In genomic region chr17:24567034-24567779, GRCm38 (mm10) we compare ENCODE assay signal across 8 mouse cellular contexts. TPM values are rescaled to one million over a fixed set of nuclear protein-coding genes. Genes with fewer than 3 reads are reported as not detected.
A peak's percentile ranks its signal among the peaks of the same experiment; 100 is the strongest.
DNase-seq lines count a peak whose midpoint lies in the region; ATAC-seq and TF ChIP-seq lines count a peak whose summit lies in the region.

No protein-coding gene starts in this region.

- H3K27ac ChIP-seq in kidney, embryonic 14.5 days (ENCODE audit: low read depth, low read length): no peak overlapping the region

- intact Hi-C loops in heart, postnatal 25 days (cut with DNase I): no loop called here

- H3K4me3 ChIP-seq in kidney, embryonic 14.5 days (ENCODE audit: low read length): no peak overlapping the region

- peaks cover 58% of the 10 kb centered on the region for H3K36me3 ChIP-seq in kidney, embryonic 14.5 days (ENCODE audit: control insufficient read depth, insufficient read depth, low read length)

- no peaks in the 10 kb centered on the region for H3K4me1 ChIP-seq in kidney, embryonic 14.5 days (ENCODE audit: control insufficient read depth, insufficient read depth, low read length)

- no peak for TF ChIP-seq POLR2A in brain, embryonic 14.5 days (IDR thresholded peaks at IDR 0.05; ENCODE audit: borderline replicate concordance, extremely low read depth, insufficient read depth, insufficient read length, poor library complexity, severe bottlenecking)

- DNase-seq in kidney, adult 18-20 months: peak; percentile 14
- DNase-seq in brain, embryonic 14.5 days (ENCODE audit: low read depth): peak; percentile 9
- DNase-seq in heart, postnatal 25 days (ENCODE audit: low spot score): peak; percentile 45
- peak; percentile 70 to 78 for DNase-seq in lung, postnatal 4 days
- DNase-seq in thymus, postnatal 14 days: no peak
- DNase-seq in layer of hippocampus, postnatal 10 days (ENCODE audit: low spot score in 2 of 2): no peak

- no peaks in the 10 kb centered on the region for H3K9me3 ChIP-seq in kidney, embryonic 14.5 days (ENCODE audit: control insufficient read depth, low read length)

- no peak; the same call in 1 of the 2 replicates for ATAC-seq in kidney, embryonic 14.5 days (ENCODE audit: low FRiP score, low TSS enrichment)
- no peak for ATAC-seq in frontal cortex, adult (ENCODE audit: low TSS enrichment)

- H3K4me2 ChIP-seq in kidney, embryonic 14.5 days (replicated peaks; ENCODE audit: low read depth, low read length): no peak overlapping the region

- no peak for TF ChIP-seq CTCF in brain, embryonic 14.5 days (IDR thresholded peaks at IDR 0.05; ENCODE audit: borderline replicate concordance, extremely low read depth, insufficient read depth, insufficient read length)

- WGBS in kidney, embryonic 14.5 days: 71% methylated on average over 8 of the region's 8 CpGs

- no peak overlapping the region for H3K9ac ChIP-seq in kidney, embryonic 14.5 days (ENCODE audit: low read depth, low read length)

- no peaks in the 10 kb centered on the region for H3K27me3 ChIP-seq in kidney, embryonic 14.5 days (ENCODE audit: control insufficient read depth, insufficient read depth, low read length)

RNA-seq across cellular contexts. Expression of gene Pkd1, which starts 17.6 kb away (rescaled TPM):
- 16.7 and 31.6 TPM in 2 replicates for polyA plus RNA-seq in kidney, embryonic 14.5 days (2014; fragmentation: Nextera tagmentation; extraction: Ambion mirVana)
- 65.9 and 74.2 TPM in 2 replicates for polyA plus RNA-seq in brain, embryonic 14.5 days (2012; rRNA removed)
- 10 to 100 TPM; 41.2 to 50.6 TPM for total RNA-seq in heart, postnatal 25 days (2021)
- total RNA-seq in layer of hippocampus, postnatal 10 days (2021): 10 to 100 TPM; 61.6 to 91.2 TPM

RNA-seq across cellular contexts. Expression of gene Rab26, which starts 33.2 kb away (rescaled TPM):
- polyA plus RNA-seq in kidney, embryonic 14.5 days (2014; fragmentation: Nextera tagmentation; extraction: Ambion mirVana): 2.7 and 2.8 TPM in 2 replicates
- 3.2 and 5.6 TPM in 2 replicates for polyA plus RNA-seq in brain, embryonic 14.5 days (2012; rRNA removed)
- total RNA-seq in heart, postnatal 25 days (2021): not detected
- total RNA-seq in layer of hippocampus, postnatal 10 days (2021): 10 to 100 TPM; 48.9 to 49.0 TPM

RNA-seq across cellular contexts. Expression of gene Traf7, which starts 39.5 kb away (rescaled TPM):
- polyA plus RNA-seq in kidney, embryonic 14.5 days (2014; fragmentation: Nextera tagmentation; extraction: Ambion mirVana): 69.0 and 88.5 TPM in 2 replicates
- polyA plus RNA-seq in brain, embryonic 14.5 days (2012; rRNA removed): 310 and 422 TPM in 2 replicates
- 10 to 100 TPM; 43.6 to 54.1 TPM for total RNA-seq in heart, postnatal 25 days (2021)
- total RNA-seq in layer of hippocampus, postnatal 10 days (2021): 100 to 1,000 TPM; 110 to 112 TPM

Comparison
In these comparisons a context has a peak if more than half of its experiments do, and no peak if none do; other contexts are left out.
1. DNase-seq: peak in kidney, adult 18-20 months (single experiment), brain, embryonic 14.5 days (single experiment), heart, postnatal 25 days (single experiment) and lung, postnatal 4 days (2 of 2); none in thymus, postnatal 14 days (single experiment) and layer of hippocampus, postnatal 10 days (0 of 2).
2. RNA of gene Rab26, which starts 33.2 kb away (total RNA-seq): 48.9 to 49.0 TPM in layer of hippocampus, postnatal 10 days; not detected in heart, postnatal 25 days; every median in the first group is over 10 times any median in the second.